Mouse (Mus musculus) cerebellum, adult 2 months (tissue): ENCODE data around the gene Prn.

Source experiments
- CTCF ChIP-seq: fragments of 200-500 bp; IDR thresholded peaks from 2 replicates; pipeline ENCODE4 v1.5.1; 2011; ENCODE audit warnings: low read depth, mild to moderate bottlenecking, control low read depth, low read length, moderate library complexity, borderline replicate concordance; ENCODE audit not compliant: insufficient read depth
- POLR2A ChIP-seq: fragments of 200-500 bp; IDR thresholded peaks from 2 replicates; pipeline ENCODE4 v1.6.1; 2011; ENCODE audit warnings: low read length, control low read depth, borderline replicate concordance; ENCODE audit not compliant: insufficient read depth

- TF ChIP-seq CTCF (no peak), POLR2A (no peak)
Measured at GRCm38 (mm10) chr2:131955264-131955663, 45.5 kb downstream of the Prn start.
